Mouse (Mus musculus) ES-E14 (cell line): Measurements from ENCODE around the gene Hsp90ab1.

Experiments used
- HCFC1 ChIP-seq: IDR thresholded peaks from 2 replicates; pipeline ENCODE4 v1.6.1; 2012; ENCODE audit warnings: low read length, inconsistent platforms, borderline replicate concordance; ENCODE audit not compliant: insufficient read depth
- MAFK ChIP-seq: IDR thresholded peaks from 2 replicates; pipeline ENCODE4 v1.6.1; 2014; ENCODE audit warnings: mild to moderate bottlenecking, low read depth, low read length, inconsistent platforms; ENCODE audit not compliant: insufficient read depth
- ZC3H11A ChIP-seq: IDR thresholded peaks from 2 replicates; pipeline ENCODE4 v1.6.1; 2012; ENCODE audit warnings: low read depth, mild to moderate bottlenecking, inconsistent platforms, low read length, borderline replicate concordance

DNA sequence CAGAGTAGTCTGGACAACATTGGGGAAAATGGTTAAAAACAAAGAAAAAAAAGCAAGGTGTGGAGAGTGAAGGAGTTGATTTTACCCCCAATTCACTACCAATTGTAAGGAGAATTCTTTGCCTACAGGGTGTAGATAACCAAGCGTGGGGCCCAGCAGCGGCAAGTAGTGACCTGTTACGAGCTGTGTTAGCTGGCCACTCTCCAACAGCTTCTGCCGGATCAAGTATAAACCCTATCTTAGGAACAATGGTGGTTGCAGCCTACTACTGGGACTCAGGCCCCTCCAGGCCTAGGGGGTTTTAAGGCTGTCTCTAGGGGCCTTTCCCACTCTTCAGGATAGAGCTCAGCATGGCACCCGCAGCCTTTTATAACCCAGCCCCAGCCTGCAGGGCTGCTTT lies 5.2 kb upstream of the Hsp90ab1 start:
- TF ChIP-seq MAFK (no peak), ZC3H11A (no peak), HCFC1 (no peak)
